Mouse (Mus musculus): Measurements from ENCODE around the gene Grhpr.

The Grhpr gene

DNA sequence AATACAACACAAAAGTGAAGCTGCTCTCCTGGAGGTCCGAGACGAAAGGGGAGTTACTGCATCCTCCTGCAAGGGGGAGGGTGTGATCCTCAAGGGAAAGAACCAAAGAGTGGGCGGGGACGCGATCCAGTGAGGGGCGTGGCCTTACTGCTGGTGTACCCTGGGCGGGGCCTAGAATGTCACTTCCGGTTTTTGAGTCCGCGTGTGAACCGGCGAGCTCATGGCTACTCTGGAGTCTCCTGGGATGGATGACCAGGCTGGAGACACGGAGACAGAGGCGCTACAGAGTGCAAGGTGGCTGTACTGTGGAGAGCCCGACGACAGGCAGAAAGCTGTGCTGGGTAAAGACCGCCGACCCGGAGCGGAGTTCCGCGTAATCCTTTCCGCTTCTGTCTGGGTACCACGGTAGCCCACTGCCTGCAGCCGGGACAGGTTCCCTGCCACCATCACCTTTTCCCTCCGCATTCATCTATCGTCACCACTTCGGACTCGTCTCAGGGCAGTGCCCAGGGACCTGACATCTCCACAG is 37.3 kb downstream of the Grhpr start, which contains the start of gene Polr1e:
Gene Polr1e, plus strand, starts transcription at position 132 of the 529 bp plus-strand sequence.
- peak; percentile 96 for DNase-seq

GRCm38 (mm10) chr4:45019009-45019408 is 37.8 kb downstream of the Grhpr start:
- no peak for DNase-seq

GRCm38 (mm10) chr4:45026459-45026858 is 45.3 kb downstream of the Grhpr start:
- no peak for DNase-seq

GRCm38 (mm10) chr4:45032586-45032985 is 51.4 kb downstream of the Grhpr start:
- no peak for DNase-seq

- DNase-seq = peak; percentile 84
Observed at GRCm38 (mm10) chr4:45034693-45035628, 53.8 kb downstream of the Grhpr start.

DNA sequence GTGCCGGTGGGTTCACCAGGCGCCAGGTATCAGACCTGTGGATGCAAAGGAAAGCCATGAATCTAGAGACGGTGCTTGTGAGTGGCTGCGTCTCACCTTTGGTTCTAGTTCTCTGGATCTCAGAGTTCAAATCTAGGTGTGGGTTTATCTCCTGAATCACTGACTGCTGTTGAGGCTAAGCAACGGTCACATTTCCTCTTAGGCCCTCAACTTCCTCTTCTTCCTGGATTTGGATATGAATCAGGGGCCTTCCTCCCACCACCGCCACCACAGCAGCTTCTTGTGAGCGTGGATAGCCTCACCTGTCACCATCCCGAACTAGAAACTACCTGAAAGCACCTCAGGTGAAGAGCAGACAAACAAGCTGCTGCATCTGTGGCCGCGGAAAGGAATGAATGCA is 54.9 kb downstream of the Grhpr start:
- DNase-seq = no peak

DNA sequence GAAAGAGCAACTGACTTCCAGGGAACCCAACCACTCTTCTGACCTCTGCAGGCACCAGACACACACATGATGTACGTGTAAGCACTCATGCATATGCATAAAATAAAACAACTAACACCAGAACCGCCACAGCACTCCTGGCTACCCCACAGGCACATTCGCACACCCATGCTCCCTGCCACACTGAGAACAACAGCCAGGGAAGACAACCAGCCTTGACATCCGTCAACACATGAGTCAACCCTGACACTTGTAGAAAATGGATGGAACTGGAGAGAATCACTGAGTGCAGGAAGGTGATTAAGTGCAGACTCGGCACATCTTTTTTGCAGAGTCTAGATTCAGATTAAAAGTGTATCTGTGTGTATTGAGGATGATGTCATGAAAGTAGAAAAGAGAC is 55.4 kb downstream of the Grhpr start:
- DNase-seq = no peak

DNA sequence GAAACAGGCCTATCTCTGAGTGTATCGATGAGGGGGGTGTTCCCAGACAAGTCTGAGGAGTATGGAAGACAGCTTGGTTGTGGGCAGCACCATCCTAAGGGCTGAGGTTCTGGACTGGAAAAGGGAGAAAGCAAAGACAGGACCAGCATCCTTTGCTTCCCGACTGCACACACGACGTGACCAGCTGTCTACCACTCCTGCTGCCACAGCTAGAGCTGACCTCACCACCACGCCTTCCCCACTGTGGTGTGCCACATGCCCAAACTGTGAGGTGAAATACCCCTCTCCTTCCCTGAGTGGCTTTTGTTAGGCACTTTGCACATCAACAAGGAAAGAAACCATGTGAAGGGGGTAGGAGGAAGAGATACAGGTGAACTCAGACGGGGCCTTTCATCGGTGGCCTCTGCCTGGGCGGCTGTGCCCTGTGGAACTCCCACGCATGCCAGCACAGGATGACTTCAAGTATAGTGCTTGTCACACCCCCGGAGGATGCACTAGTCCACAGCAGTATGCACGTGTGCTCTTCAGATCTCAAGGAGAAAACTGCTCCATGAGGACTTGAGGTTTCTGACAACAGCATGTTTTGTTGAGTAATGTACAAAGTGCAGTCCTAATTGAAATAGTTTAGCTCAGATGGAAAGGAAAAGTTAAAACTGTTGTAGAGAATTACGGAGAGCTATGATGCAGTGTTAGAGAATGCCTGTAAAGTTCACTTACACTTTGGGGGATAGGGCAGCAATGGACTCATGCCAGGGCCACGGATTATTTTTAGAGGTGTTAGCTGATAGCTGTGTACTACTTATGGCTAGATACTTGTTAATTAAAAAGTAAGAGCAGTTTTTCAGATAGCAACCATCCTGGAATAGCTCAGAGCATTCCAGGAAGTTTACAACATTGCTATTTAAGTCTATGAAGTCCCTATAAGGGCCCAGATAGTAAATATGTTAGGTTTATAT is 56.5 kb downstream of the Grhpr start:
- no peak for DNase-seq

GRCm38 (mm10) chr4:45038879-45039278 is 57.7 kb downstream of the Grhpr start:
- DNase-seq = peak; percentile 19

DNA sequence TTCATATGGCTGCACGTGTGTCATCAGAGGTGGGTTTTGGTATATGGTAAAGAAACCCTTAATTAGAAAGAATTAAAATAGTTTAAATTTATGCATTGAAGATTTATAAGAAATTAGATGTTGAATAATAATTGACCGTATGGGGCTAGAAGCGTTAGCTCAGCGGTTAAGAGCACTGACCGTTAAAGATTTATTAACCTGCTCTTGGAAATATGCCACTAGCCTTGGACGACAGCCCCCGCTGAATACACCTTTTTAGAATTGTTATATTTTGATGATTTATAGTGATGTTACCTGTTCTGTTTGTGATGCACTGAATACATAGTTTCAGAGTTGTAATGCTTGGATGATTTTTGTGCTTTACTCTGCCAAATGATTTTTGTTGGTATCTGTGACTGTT is 58.4 kb downstream of the Grhpr start:
- DNase-seq = peak; percentile 19
